Mouse (Mus musculus): ENCODE data around the gene Cpsf3. TPM values are rescaled to one million over a fixed set of nuclear protein-coding genes. Genes with fewer than 3 reads are reported as not detected.

Gene Cpsf3
- polyA plus RNA-seq, 1 experiment, result 71.4 TPM

- TF ChIP-seq POLR2A (IDR thresholded peaks at IDR 0.05; ENCODE audit: borderline replicate concordance, insufficient read depth, low read length) (no peak), CTCF (IDR thresholded peaks at IDR 0.05; ENCODE audit: borderline replicate concordance, insufficient read depth, low read depth, low read length) (no peak)
- Histone ChIP-seq H3K27ac (ENCODE audit: insufficient read depth, low read length) (no peak overlapping the region), H3K4me3 (replicated peaks; ENCODE audit: insufficient read depth, low read depth, low read length) (no peak overlapping the region), H3K4me1 (ENCODE audit: control insufficient read depth, insufficient read depth, low read length) (no peaks in the 10 kb centered on the region), H3K27me3 (ENCODE audit: control insufficient read depth, insufficient read depth, low read length) (no peaks in the 10 kb centered on the region)
- whole genome bisulfite sequencing, result 94% methylated on average over 8 of the region's 8 CpGs
- no peak for DNase-seq
These were observed 16.7 kb downstream of the Cpsf3 start for GRCm38 (mm10) chr12:21301932-21302331.

GRCm38 (mm10) chr12:21302361-21302783 lies 17.2 kb downstream of the Cpsf3 start:
- 88% methylated on average over 5 of the region's 5 CpGs for WGBS
- H3K4me1 ChIP-seq (ENCODE audit: control insufficient read depth, insufficient read depth, low read length), result no peaks in the 10 kb centered on the region
- TF ChIP-seq CTCF (IDR thresholded peaks at IDR 0.05; ENCODE audit: borderline replicate concordance, insufficient read depth, low read depth, low read length) (no peak), POLR2A (IDR thresholded peaks at IDR 0.05; ENCODE audit: borderline replicate concordance, insufficient read depth, low read length) (no peak)
- no peak overlapping the region for H3K27ac ChIP-seq (ENCODE audit: insufficient read depth, low read length)
- no peaks in the 10 kb centered on the region for H3K27me3 ChIP-seq (ENCODE audit: control insufficient read depth, insufficient read depth, low read length)
- no peak for DNase-seq
- H3K4me3 ChIP-seq (replicated peaks; ENCODE audit: insufficient read depth, low read depth, low read length), result no peak overlapping the region

GRCm38 (mm10) chr12:21305741-21306140 lies 20.6 kb downstream of the Cpsf3 start:
- WGBS, result 90% methylated on average over 4 of the region's 4 CpGs
- no peak for DNase-seq
- Histone ChIP-seq H3K27me3 (ENCODE audit: control insufficient read depth, insufficient read depth, low read length) (no peaks in the 10 kb centered on the region), H3K4me3 (replicated peaks; ENCODE audit: insufficient read depth, low read depth, low read length) (no peak overlapping the region), H3K4me1 (ENCODE audit: control insufficient read depth, insufficient read depth, low read length) (no peaks in the 10 kb centered on the region), H3K27ac (ENCODE audit: insufficient read depth, low read length) (no peak overlapping the region)
- TF ChIP-seq CTCF (IDR thresholded peaks at IDR 0.05; ENCODE audit: borderline replicate concordance, insufficient read depth, low read depth, low read length) (no peak), POLR2A (IDR thresholded peaks at IDR 0.05; ENCODE audit: borderline replicate concordance, insufficient read depth, low read length) (no peak)

- no peaks in the 10 kb centered on the region for H3K4me1 ChIP-seq (ENCODE audit: control insufficient read depth, insufficient read depth, low read length)
- DNase-seq, result no peak
- no peaks in the 10 kb centered on the region for H3K27me3 ChIP-seq (ENCODE audit: control insufficient read depth, insufficient read depth, low read length)
- H3K4me3 ChIP-seq (replicated peaks; ENCODE audit: insufficient read depth, low read depth, low read length), result no peak overlapping the region
- TF ChIP-seq CTCF (IDR thresholded peaks at IDR 0.05; ENCODE audit: borderline replicate concordance, insufficient read depth, low read depth, low read length) (no peak), POLR2A (IDR thresholded peaks at IDR 0.05; ENCODE audit: borderline replicate concordance, insufficient read depth, low read length) (no peak)
- no peak overlapping the region for H3K27ac ChIP-seq (ENCODE audit: insufficient read depth, low read length)
- 92% methylated on average over 4 of the region's 4 CpGs for WGBS
These were observed 21.5 kb downstream of the Cpsf3 start for GRCm38 (mm10) chr12:21306721-21307120.

GRCm38 (mm10) chr12:21312201-21312600 lies 27.0 kb downstream of the Cpsf3 start:
- Histone ChIP-seq H3K27me3 (ENCODE audit: control insufficient read depth, insufficient read depth, low read length) (no peaks in the 10 kb centered on the region), H3K27ac (ENCODE audit: insufficient read depth, low read length) (no peak overlapping the region), H3K4me3 (replicated peaks; ENCODE audit: insufficient read depth, low read depth, low read length) (no peak overlapping the region), H3K4me1 (ENCODE audit: control insufficient read depth, insufficient read depth, low read length) (no peaks in the 10 kb centered on the region)
- DNase-seq, result no peak
- no peak for TF ChIP-seq CTCF (IDR thresholded peaks at IDR 0.05; ENCODE audit: borderline replicate concordance, insufficient read depth, low read depth, low read length)
- no peak for TF ChIP-seq POLR2A (IDR thresholded peaks at IDR 0.05; ENCODE audit: borderline replicate concordance, insufficient read depth, low read length)
- 81% methylated on average over 5 of the region's 5 CpGs for WGBS

- Histone ChIP-seq H3K27ac (ENCODE audit: insufficient read depth, low read length) (peak within 1 kb of the TSS; percentile 37), H3K4me1 (ENCODE audit: control insufficient read depth, insufficient read depth, low read length) (no peaks in the 10 kb centered on the region), H3K4me3 (replicated peaks; ENCODE audit: insufficient read depth, low read depth, low read length) (peak within 1 kb of the TSS; percentile 71), H3K27me3 (ENCODE audit: control insufficient read depth, insufficient read depth, low read length) (no peaks in the 10 kb centered on the region)
- no peak for TF ChIP-seq CTCF (IDR thresholded peaks at IDR 0.05; ENCODE audit: borderline replicate concordance, insufficient read depth, low read depth, low read length)
- TF ChIP-seq POLR2A (IDR thresholded peaks at IDR 0.05; ENCODE audit: borderline replicate concordance, insufficient read depth, low read length), result peak; percentile 82; the same call in 1 of the 2 replicates
- DNase-seq, result peak; percentile 85 to 87
- WGBS, result 2% methylated on average over 59 of the region's 59 CpGs
These were observed 31.0 kb downstream of the Cpsf3 start, which contains the start of gene Iah1 for GRCm38 (mm10) chr12:21315923-21316868. Iah1 (plus strand) TSS chr12:21316389.

- H3K27ac ChIP-seq (ENCODE audit: insufficient read depth, low read length), result no peak overlapping the region
- no peaks in the 10 kb centered on the region for H3K4me1 ChIP-seq (ENCODE audit: control insufficient read depth, insufficient read depth, low read length)
- no peak for TF ChIP-seq CTCF (IDR thresholded peaks at IDR 0.05; ENCODE audit: borderline replicate concordance, insufficient read depth, low read depth, low read length)
- no peak for TF ChIP-seq POLR2A (IDR thresholded peaks at IDR 0.05; ENCODE audit: borderline replicate concordance, insufficient read depth, low read length)
- H3K4me3 ChIP-seq (replicated peaks; ENCODE audit: insufficient read depth, low read depth, low read length), result peak overlapping the region; percentile 22
- 21% methylated on average over 7 of the region's 7 CpGs for WGBS
- peak in 1 of 2 experiments; percentile 24 for DNase-seq
- no peaks in the 10 kb centered on the region for H3K27me3 ChIP-seq (ENCODE audit: control insufficient read depth, insufficient read depth, low read length)
These were observed 31.7 kb downstream of the Cpsf3 start for GRCm38 (mm10) chr12:21316869-21317265.
